Comparison of ENCODE assay signal across 8 mouse cellular contexts in genomic region chr3:90079133-90079762, GRCm38 (mm10). TPM values are rescaled to one million over a fixed set of nuclear protein-coding genes. Genes with fewer than 3 reads are reported as not detected.
A peak's percentile ranks its signal among the peaks of the same experiment; 100 is the strongest.
DNase-seq lines count a peak whose midpoint lies in the region; ATAC-seq and TF ChIP-seq lines count a peak whose summit lies in the region.

No protein-coding gene starts in this region.

- H3K36me3 ChIP-seq in hindbrain, embryonic 13.5 days, result no peaks in the 10 kb centered on the region

- peak; percentile 91 for DNase-seq in Patski (ENCODE audit: low read depth, low spot score)
- peak; percentile 90 to 92 for DNase-seq in cerebellum, postnatal 14 days
- peak; percentile 86 for DNase-seq in frontal cortex, postnatal 14 days (ENCODE audit: low spot score in 2 of 2)
- peak; percentile 78 to 79 for DNase-seq in layer of hippocampus, postnatal 25 days (ENCODE audit: extremely low spot score in 1 of 2, low spot score in 1 of 2)
- peak; percentile 98 for DNase-seq in lung, postnatal 25 days (ENCODE audit: low spot score)
- DNase-seq in retina, embryonic 14.5 days (ENCODE audit: low spot score), result peak; percentile 98
- DNase-seq in thymus, postnatal 4 days, result peak; percentile 87

- peak; percentile 92 for ATAC-seq in Patski
- peak; percentile 94 for ATAC-seq in hindbrain, embryonic 13.5 days (ENCODE audit: low FRiP score)

- H3K4me1 ChIP-seq in hindbrain, embryonic 13.5 days (replicated peaks), result peaks cover 52% of the 10 kb centered on the region

- under 1% methylated on average over 33 of the region's 33 CpGs for WGBS in hindbrain, embryonic 13.5 days

- TF ChIP-seq CTCF in Patski (IDR thresholded peaks at IDR 0.05), result no peak

- H3K27ac ChIP-seq in hindbrain, embryonic 13.5 days, result peak overlapping the region; percentile 97

- H3K27me3 ChIP-seq in Patski, result no peaks in the 10 kb centered on the region
- H3K27me3 ChIP-seq in hindbrain, embryonic 13.5 days, result no peaks in the 10 kb centered on the region

- H3K4me3 ChIP-seq in hindbrain, embryonic 13.5 days, result peak overlapping the region; percentile 92

- CTCF ChIA-PET in Patski (lab: Charles Lee), result interaction anchor here (0.9 to 4.6 kb wide), 12 partner anchors 10 to 127 kb away, joined by 3 to 67 read pairs (median 8); partner anchors contain the start of gene Atp8b2

- H3K4me2 ChIP-seq in hindbrain, embryonic 13.5 days, result peak overlapping the region; percentile 93

- peak overlapping the region; percentile 91 for H3K9ac ChIP-seq in hindbrain, embryonic 13.5 days

- H3K9me3 ChIP-seq in hindbrain, embryonic 13.5 days, result no peaks in the 10 kb centered on the region

- POLR2A ChIA-PET in Patski (lab: Charles Lee), result interaction anchor here (0.6 to 3.1 kb wide), 6 partner anchors 14 to 290 kb away, joined by 3 to 15 read pairs (median 4); partner anchors contain the start of gene Hax1

- in situ Hi-C loops in Patski (cut with MboI; ENCODE audit: low pct_unique_long_range_greater_than_20kb), result loop anchor here (5.0 to 10.0 kb wide), 2 partner anchors 264 to 292 kb away; no protein-coding TSS in a partner anchor

RNA-seq across cellular contexts. Expression of gene Tpm3, which starts 6.8 kb away (rescaled TPM):
- 501 TPM for polyA plus RNA-seq in Patski (2021)
- 392 and 415 TPM in 2 replicates for polyA plus RNA-seq in hindbrain, embryonic 13.5 days (2015; fragmentation: Nextera tagmentation; extraction: Ambion mirVana)
- total RNA-seq in layer of hippocampus, postnatal 25 days (2021), result 100 to 1,000 TPM; 164 to 185 TPM

RNA-seq across cellular contexts. Expression of gene Nup210l, which starts 24.7 kb away (rescaled TPM):
- polyA plus RNA-seq in Patski (2021), result 0.46 TPM
- polyA plus RNA-seq in hindbrain, embryonic 13.5 days (2015; fragmentation: Nextera tagmentation; extraction: Ambion mirVana), result 0.31 and 0.44 TPM in 2 replicates
- total RNA-seq in layer of hippocampus, postnatal 25 days (2021), result under 1 TPM; 0.42 to 0.59 TPM

RNA-seq across cellular contexts. Expression of gene Ubap2l, which starts 26.8 kb away (rescaled TPM):
- polyA plus RNA-seq in Patski (2021), result 232 TPM
- polyA plus RNA-seq in hindbrain, embryonic 13.5 days (2015; fragmentation: Nextera tagmentation; extraction: Ambion mirVana), result 157 TPM in 2 replicates
- 100 to 1,000 TPM; 144 to 181 TPM for total RNA-seq in layer of hippocampus, postnatal 25 days (2021)

RNA-seq across cellular contexts. Expression of gene 4933434E20Rik, which starts 27.8 kb away (rescaled TPM):
- 182 TPM for polyA plus RNA-seq in Patski (2021)
- polyA plus RNA-seq in hindbrain, embryonic 13.5 days (2015; fragmentation: Nextera tagmentation; extraction: Ambion mirVana), result 225 and 227 TPM in 2 replicates
- total RNA-seq in layer of hippocampus, postnatal 25 days (2021), result 10 to 100 TPM; 88.7 to 91.7 TPM

Comparison
In these comparisons a context has a peak if more than half of its experiments do, and no peak if none do; other contexts are left out.
1. Peak in every context shown above with its lines: DNase-seq, ATAC-seq, H3K4me3 ChIP-seq and H3K27ac ChIP-seq.